Mouse (Mus musculus) embryonic stem cell, embryonic (primary cell): ENCODE measurements around the gene Emg1.

Experiments used
- CTCF ChIA-PET, 4 experiments: fragments of 300-600 bp in 2 of 4; fragments of 350-600 bp in 2 of 4; sonication (Branson Sonifier 250); formaldehyde crosslinking; loops; one replicate each; lab custom pipeline; 2022; ENCODE audit warnings: inconsistent platforms in 2 of 4; lab: Charles Lee
- POLR2A ChIA-PET, 4 experiments: fragments of 300-600 bp in 2 of 4; fragments of 350-600 bp in 2 of 4; sonication (Branson Sonifier 250); formaldehyde crosslinking; loops; one replicate each; lab custom pipeline; 2022; ENCODE audit warnings: antibody characterized with exemption in 4 of 4, inconsistent platforms in 1 of 4; lab: Charles Lee

Emg1 gene

GRCm38 (mm10) chr6:124711824-124712782, at the start of gene Emg1, which contains the start of gene Phb2:
Gene Emg1, minus strand, starts transcription at chr6:124712178.
Gene Phb2, plus strand, starts transcription at chr6:124712336.
- ChIA-PET CTCF (interaction anchor here (0.6 to 1.9 kb wide), 17 partner anchors 9 to 219 kb away, joined by 3 to 20 read pairs (median 4); partner anchors contain the start of genes Grcc10 (in 1 of the 4), Mlf2 (in 1 of the 4) and Ptpn6 (in 1 of the 4)), POLR2A (interaction anchor here (0.5 to 24.9 kb wide), 96 partner anchors 8 to 1907 kb away, joined by 3 to 686 read pairs (median 4); partner anchors contain the start of genes Grcc10 (in 4 of the 4), Atn1 (in 3 of the 4), Ptpn6 (in 3 of the 4) and Zfp384 (in 3 of the 4))

- CTCF ChIA-PET, result interaction anchor here (0.6 to 5.0 kb wide), 42 partner anchors 10 to 278 kb away, joined by 3 to 46 read pairs (median 4); partner anchors contain the start of genes Eno2 (in 2 of the 4), Grcc10 (in 2 of the 4), C1rl (in 1 of the 4) and Mlf2 (in 1 of the 4)
- POLR2A ChIA-PET, result interaction anchor here (0.5 to 22.3 kb wide), 59 partner anchors 10 to 433 kb away, joined by 3 to 449 read pairs (median 5); partner anchors contain the start of genes Grcc10 (in 4 of the 4), Emg1 (in 3 of the 4), Phb2 (in 3 of the 4) and Eno2 (in 2 of the 4)
These were observed 47.3 kb upstream of the Emg1 start for GRCm38 (mm10) chr6:124759259-124759658.

- ChIA-PET CTCF (interaction anchor here (0.6 to 5.0 kb wide), 38 partner anchors 10 to 277 kb away, joined by 3 to 46 read pairs (median 4); partner anchors contain the start of genes Grcc10 (in 2 of the 4), C1rl (in 1 of the 4), Eno2 (in 1 of the 4) and Mlf2 (in 1 of the 4)), POLR2A (interaction anchor here (0.5 to 22.3 kb wide), 62 partner anchors 8 to 559 kb away, joined by 3 to 449 read pairs (median 5); partner anchors contain the start of genes Grcc10 (in 4 of the 4), Emg1 (in 3 of the 4), Phb2 (in 3 of the 4) and Ptpn6 (in 3 of the 4))
These were observed 46.9 kb upstream of the Emg1 start for GRCm38 (mm10) chr6:124758849-124759232.

- ChIA-PET CTCF (interaction anchor here (0.5 to 5.0 kb wide), 23 partner anchors 12 to 309 kb away, joined by 3 to 46 read pairs (median 5); partner anchors contain the start of genes Eno2 (in 1 of the 4), Grcc10 (in 1 of the 4) and Ptpn6 (in 1 of the 4)), POLR2A (interaction anchor here (0.6 to 22.3 kb wide), 65 partner anchors 9 to 560 kb away, joined by 3 to 449 read pairs (median 5); partner anchors contain the start of genes Grcc10 (in 4 of the 4), Ptpn6 (in 3 of the 4), Cdca3 (in 2 of the 4) and Emg1 (in 2 of the 4))
These were observed 46.2 kb upstream of the Emg1 start for GRCm38 (mm10) chr6:124757909-124758848.

- CTCF ChIA-PET, result interaction anchor here (0.5 to 5.0 kb wide), 12 partner anchors 11 to 310 kb away, joined by 3 to 46 read pairs (median 3); partner anchors contain the start of gene Grcc10 (in 1 of the 4)
- POLR2A ChIA-PET, result interaction anchor here (0.6 to 22.3 kb wide), 51 partner anchors 9 to 408 kb away, joined by 3 to 449 read pairs (median 5); partner anchors contain the start of genes Emg1 (in 4 of the 4), Grcc10 (in 4 of the 4), Phb2 (in 4 of the 4) and Ptpn6 (in 3 of the 4)
These were observed 45.4 kb upstream of the Emg1 start for GRCm38 (mm10) chr6:124757351-124757880.

- CTCF ChIA-PET, result interaction anchor here (0.5 to 5.0 kb wide), 14 partner anchors 11 to 325 kb away, joined by 3 to 46 read pairs (median 4); partner anchors contain the start of genes Eno2 (in 1 of the 4) and Grcc10 (in 1 of the 4)
- POLR2A ChIA-PET, result interaction anchor here (0.6 to 22.3 kb wide), 50 partner anchors 8 to 409 kb away, joined by 3 to 449 read pairs (median 5); partner anchors contain the start of genes Emg1 (in 4 of the 4), Grcc10 (in 4 of the 4), Phb2 (in 4 of the 4) and Ptpn6 (in 3 of the 4)
These were observed 44.8 kb upstream of the Emg1 start for GRCm38 (mm10) chr6:124756652-124757350.

GRCm38 (mm10) chr6:124755831-124756595, 44.0 kb upstream of the Emg1 start, which contains the start of the genes Gm45234 and Atn1:
Gene Gm45234, minus strand, starts transcription at chr6:124756021.
Gene Atn1, minus strand, starts transcription at chr6:124756524.
- POLR2A ChIA-PET, result interaction anchor here (0.6 to 22.3 kb wide), 53 partner anchors 7 to 919 kb away, joined by 3 to 449 read pairs (median 5); partner anchors contain the start of genes Grcc10 (in 4 of the 4), Cdca3 (in 3 of the 4), Emg1 (in 3 of the 4) and Phb2 (in 3 of the 4)
- CTCF ChIA-PET, result interaction anchor here (0.6 to 5.0 kb wide), 20 partner anchors 11 to 671 kb away, joined by 3 to 46 read pairs (median 4); partner anchors contain the start of genes C1rl (in 1 of the 4), Eno2 (in 1 of the 4) and Grcc10 (in 1 of the 4)

GRCm38 (mm10) chr6:124755306-124755705, 43.3 kb upstream of the Emg1 start:
- CTCF ChIA-PET, result interaction anchor here (0.6 to 5.0 kb wide), 11 partner anchors 10 to 672 kb away, joined by 3 to 46 read pairs (median 4); partner anchors contain the start of gene Grcc10 (in 1 of the 4)

GRCm38 (mm10) chr6:124753861-124754260, 41.9 kb upstream of the Emg1 start:
- ChIA-PET CTCF (no interaction called here), POLR2A (interaction anchor here in 3 of 4 experiments (0.9 to 22.3 kb wide), 17 partner anchors 8 to 277 kb away, joined by 3 to 449 read pairs (median 10); partner anchors contain the start of genes Grcc10 (in 3 of the 3), Eno2 (in 2 of the 3), Ptpn6 (in 2 of the 3) and Emg1 (in 1 of the 3))

More at GRCm38 (mm10) chr6:124755306-124755705, 43.3 kb upstream of the Emg1 start:
- POLR2A ChIA-PET, result interaction anchor here (0.6 to 22.3 kb wide), 40 partner anchors 8 to 326 kb away, joined by 3 to 449 read pairs (median 8); partner anchors contain the start of genes Grcc10 (in 4 of the 4), Cdca3 (in 3 of the 4), Usp5 (in 3 of the 4) and Emg1 (in 2 of the 4)

GRCm38 (mm10) chr6:124750405-124750804, 38.4 kb upstream of the Emg1 start:
- ChIA-PET POLR2A (interaction anchor here in 2 of 4 experiments (1.5 to 22.3 kb wide), 4 partner anchors 7 to 180 kb away, joined by 3 to 449 read pairs (median 94); partner anchors contain the start of genes Grcc10 (in 2 of the 2), Atn1 (in 1 of the 2), Gm45234 (in 1 of the 2) and Mlf2 (in 1 of the 2)), CTCF (no interaction called here)

GRCm38 (mm10) chr6:124746654-124747632, 35.0 kb upstream of the Emg1 start:
- ChIA-PET POLR2A (interaction anchor here (0.5 to 23.3 kb wide), 25 partner anchors 8 to 1944 kb away, joined by 3 to 686 read pairs (median 5); partner anchors contain the start of genes Atn1 (in 3 of the 4), Gm45234 (in 3 of the 4), Emg1 (in 2 of the 4) and Phb2 (in 2 of the 4)), CTCF (interaction anchor here (0.6 to 2.7 kb wide), 8 partner anchors 12 to 162 kb away, joined by 3 to 12 read pairs (median 4); partner anchors contain the start of genes Emg1 (in 1 of the 4) and Phb2 (in 1 of the 4))

- CTCF ChIA-PET, result interaction anchor here (0.6 to 2.7 kb wide), 8 partner anchors 13 to 163 kb away, joined by 3 to 12 read pairs (median 4); partner anchors contain the start of genes Emg1 (in 1 of the 4) and Phb2 (in 1 of the 4)
- POLR2A ChIA-PET, result interaction anchor here (0.5 to 23.3 kb wide), 21 partner anchors 11 to 1943 kb away, joined by 3 to 686 read pairs (median 8); partner anchors contain the start of genes Atn1 (in 3 of the 4), Emg1 (in 3 of the 4), Phb2 (in 3 of the 4) and Gm45234 (in 2 of the 4)
These were observed 34.3 kb upstream of the Emg1 start for GRCm38 (mm10) chr6:124746296-124746605.
